In the genomic region with DNA sequence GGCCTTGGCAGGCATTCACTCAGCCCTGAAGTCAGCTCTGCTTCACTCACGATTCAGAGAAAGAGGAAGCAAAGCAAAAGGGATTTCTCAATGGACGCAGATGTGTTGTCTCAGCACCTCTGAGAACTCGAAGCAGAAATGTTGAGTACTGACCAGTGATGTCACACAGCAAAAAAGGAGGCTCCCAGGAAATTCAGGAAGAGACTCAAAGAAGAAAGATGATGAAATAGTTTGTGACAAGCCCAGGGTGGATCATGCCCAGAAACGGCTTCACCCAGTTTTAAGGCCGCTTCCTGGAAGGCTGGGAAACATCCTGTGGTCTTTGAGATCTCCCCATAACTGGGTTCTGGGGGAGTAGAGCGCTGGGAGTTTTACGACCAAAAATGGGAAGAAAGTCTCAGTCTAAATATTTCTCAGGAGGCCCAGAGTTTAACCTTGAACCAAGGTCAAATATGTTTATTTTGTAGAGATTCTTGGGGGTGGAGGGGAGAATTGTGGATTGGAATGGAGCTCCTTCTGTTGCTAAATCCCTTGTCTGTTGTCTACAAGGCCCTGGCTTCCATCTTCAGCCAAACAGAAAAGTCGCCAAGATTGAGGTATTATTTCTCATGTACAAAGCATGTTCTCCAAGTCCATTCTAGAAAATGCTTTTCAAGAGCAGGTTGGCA, we compare ENCODE assay signal across 12 mouse cellular contexts. TPM values are rescaled to one million over a fixed set of nuclear protein-coding genes. Genes with fewer than 3 reads are reported as not detected.
A peak's percentile ranks its signal among the peaks of the same experiment; 100 is the strongest.
DNase-seq lines count a peak whose midpoint lies in the region; ATAC-seq and TF ChIP-seq lines count a peak whose summit lies in the region.
"Had no signal": no experiment of that assay in that cellular context is flagged by ENCODE, and none has a peak within 500 bp of the region (broad histone marks: within the 10 kb centered on the region; RNA-seq: fewer than 3 reads in every experiment).

A gene (plus strand): TSS at position 505 of the 668 bp plus-strand sequence.

- H3K27ac ChIP-seq in liver, adult 2 months (replicated peaks; ENCODE audit: insufficient read depth, low read depth, low read length), result no peak within 1 kb of the TSS; the same call in 1 of the 2 replicates
- 0 out of 2 replicates have a peak within 1 kb of the TSS, but pooled peaks have one; percentile 30 for H3K27ac ChIP-seq in liver, postnatal 0 days (ENCODE audit: low read depth)
- peak within 1 kb of the TSS; percentile 77 for H3K27ac ChIP-seq in stomach, embryonic 16.5 days (ENCODE audit: low read length)
- H3K27ac ChIP-seq: midbrain, embryonic 12.5 days had no signal

- no peaks in the 10 kb centered on the region for H3K27me3 ChIP-seq in liver, adult 2 months (ENCODE audit: control insufficient read depth, insufficient read depth, low read length)
- no peaks in the 10 kb centered on the region for H3K27me3 ChIP-seq in liver, postnatal 0 days (ENCODE audit: insufficient read depth, low read length)
- no peaks in the 10 kb centered on the region for H3K27me3 ChIP-seq in stomach, embryonic 16.5 days (ENCODE audit: control insufficient read depth, insufficient read depth, low read length)

- no peaks in the 10 kb centered on the region for H3K36me3 ChIP-seq in liver, adult 2 months (ENCODE audit: control insufficient read depth, insufficient read depth, low read length)
- no peaks in the 10 kb centered on the region for H3K36me3 ChIP-seq in liver, postnatal 0 days (replicated peaks; ENCODE audit: insufficient read depth, low read length)
- no peaks in the 10 kb centered on the region for H3K36me3 ChIP-seq in stomach, embryonic 16.5 days (ENCODE audit: control insufficient read depth, insufficient read depth, low read length)
- H3K36me3 ChIP-seq: midbrain, embryonic 12.5 days had no signal

- no peak within 1 kb of the TSS for H3K4me3 ChIP-seq in liver, adult 2 months (ENCODE audit: insufficient read depth, low read depth, low read length)
- H3K4me3 ChIP-seq in liver, postnatal 0 days (ENCODE audit: low read depth, low read length), result no peak within 1 kb of the TSS
- H3K4me3 ChIP-seq in stomach, embryonic 16.5 days (replicated peaks; ENCODE audit: low read length), result no peak within 1 kb of the TSS
- H3K4me3 ChIP-seq: midbrain, embryonic 12.5 days had no signal

- H3K79me2 ChIP-seq in liver, adult 2 months (ENCODE audit: control insufficient read depth, insufficient read depth, low read length), result no peaks in the 10 kb centered on the region

- no peak for ATAC-seq in liver, postnatal 0 days
- peak; percentile 62 for ATAC-seq in stomach, embryonic 16.5 days (ENCODE audit: insufficient read depth, low FRiP score)
- ATAC-seq: forebrain, embryonic 14.5 days had no signal

- TF ChIP-seq EP300 in liver, postnatal 0 days (IDR thresholded peaks at IDR 0.05; ENCODE audit: low read depth), result no peak

- H3K9me3 ChIP-seq in liver, postnatal 0 days (ENCODE audit: low read length), result no peaks in the 10 kb centered on the region
- no peaks in the 10 kb centered on the region for H3K9me3 ChIP-seq in stomach, embryonic 16.5 days (replicated peaks; ENCODE audit: control insufficient read depth, low read length)
- H3K9me3 ChIP-seq: midbrain, embryonic 12.5 days had no signal

- 68% methylated on average over 8 of the region's 8 CpGs for WGBS in liver, adult 2 months
- WGBS in liver, postnatal 0 days (ENCODE audit: insufficient replicate concordance), result 51% methylated on average over 8 of the region's 8 CpGs
- WGBS in stomach, embryonic 16.5 days, result 29% methylated on average over 8 of the region's 8 CpGs

- no peaks in the 10 kb centered on the region for H3K4me1 ChIP-seq in liver, adult 2 months (ENCODE audit: control insufficient read depth, insufficient read depth, low read length)
- H3K4me1 ChIP-seq in liver, postnatal 0 days (ENCODE audit: insufficient read depth), result no peaks in the 10 kb centered on the region
- peaks cover 3% of the 10 kb centered on the region; the same call in 1 of the 2 replicates for H3K4me1 ChIP-seq in stomach, embryonic 16.5 days (ENCODE audit: control insufficient read depth, insufficient read depth, low read length)
- H3K4me1 ChIP-seq: midbrain, embryonic 12.5 days had no signal

- TF ChIP-seq POLR2A in liver, adult 2 months (IDR thresholded peaks at IDR 0.05; ENCODE audit: extremely low read depth, insufficient read depth, low read length), result no peak

- no peak within 1 kb of the TSS for H3K9ac ChIP-seq in liver, adult 2 months (ENCODE audit: low read depth, low read length)
- no peak within 1 kb of the TSS for H3K9ac ChIP-seq in liver, postnatal 0 days (replicated peaks)
- H3K9ac ChIP-seq in stomach, embryonic 16.5 days (ENCODE audit: low read length), result no peak within 1 kb of the TSS
- H3K9ac ChIP-seq: midbrain, embryonic 12.5 days had no signal

- DNase-seq in liver, adult 2 months (ENCODE audit: extremely low read depth, low read depth, low spot score), result peak; percentile 46
- DNase-seq in liver, result no peak
- peak; percentile 53 for DNase-seq in fibroblast of lung, adult 2 months (ENCODE audit: low read depth)
- DNase-seq in liver, postnatal 0 days, result no peak
- DNase-seq in cerebellum, adult 18-20 months, result no peak
- no peak for DNase-seq in right cerebral cortex, postnatal 36 days (ENCODE audit: low spot score in 2 of 2)
- DNase-seq: cerebellum, adult 8-10 months; thymus, postnatal 4 days had no signal

- no peak for TF ChIP-seq CTCF in liver, adult 2 months (IDR thresholded peaks at IDR 0.05; ENCODE audit: low read depth, low read length)
- TF ChIP-seq CTCF in liver, postnatal 0 days (IDR thresholded peaks at IDR 0.05; ENCODE audit: low read depth), result no peak

- no peak within 1 kb of the TSS for H3K4me2 ChIP-seq in liver, postnatal 0 days (ENCODE audit: low read depth, low read length)
- no peak within 1 kb of the TSS for H3K4me2 ChIP-seq in stomach, embryonic 16.5 days (ENCODE audit: low read depth, low read length)
- H3K4me2 ChIP-seq: midbrain, embryonic 12.5 days had no signal

RNA-seq across cellular contexts. Expression of the gene that starts here (rescaled TPM):
- total RNA-seq in liver, adult 2 months (2014; rRNA removed), result not detected in 2 replicates
- not detected in 2 replicates for polyA plus RNA-seq in liver, adult 2 months (2012; rRNA removed)
- polyA plus RNA-seq in liver, postnatal 0 days (2015; fragmentation: Nextera tagmentation; extraction: Ambion mirVana), result not detected in 2 replicates
- polyA plus RNA-seq in stomach, embryonic 16.5 days (2015; fragmentation: Nextera tagmentation; extraction: Ambion mirVana), result not detected in 2 replicates
- polyA plus RNA-seq: forebrain, embryonic 14.5 days; heart, embryonic 16.5 days; midbrain, embryonic 12.5 days had no signal

Comparison
In these comparisons a context has a peak if more than half of its experiments do, and no peak if none do; other contexts are left out.
1. Peak in DNase-seq in liver, adult 2 months; RNA of the gene not detected or under 1 TPM.
2. Peak in ATAC-seq and H3K27ac ChIP-seq in stomach, embryonic 16.5 days; RNA of the gene not detected or under 1 TPM.